Mouse (Mus musculus): Measurements from ENCODE around the gene Tmem156.

GRCm38 (mm10) chr5:65126137-65126536 is 34.2 kb upstream of the Tmem156 start:
- no peak for TF ChIP-seq CTCF (IDR thresholded peaks at IDR 0.05; ENCODE audit: low read depth)
- no peak for TF ChIP-seq EP300 (optimal IDR thresholded peaks at IDR 0.05)

Measured in stomach, postnatal 0 days (tissue).